Mouse (Mus musculus) intestine, embryonic 16.5 days (tissue): Measurements from ENCODE around the gene Tmem199. TPM values are rescaled to one million over a fixed set of nuclear protein-coding genes. Genes with fewer than 3 reads are reported as not detected.
A peak's percentile ranks its signal among the peaks of the same experiment; 100 is the strongest.

Experiments
- ATAC-seq: fragments of 200-750 bp; cut with Nextera tagmentation; 2 replicates; pipeline ENCODE4 v1.8.0; 2017; ENCODE audit warnings: moderate TSS enrichment, moderate library complexity
- H3K27ac ChIP-seq: fragments of 300-500 bp; sonication (generic); 2 replicates; pipeline ENCODE4 v1.5.1; 2014; ENCODE audit warnings: mild to moderate bottlenecking, low read length
- H3K27me3 ChIP-seq: fragments of 300-500 bp; sonication (generic); replicated peaks from 2 replicates; pipeline ENCODE4 v1.6.1; 2014; ENCODE audit warnings: low read length, control low read depth, mixed read lengths; ENCODE audit not compliant: control insufficient read depth, insufficient read depth
- H3K36me3 ChIP-seq: fragments of 300-500 bp; sonication (generic); 2 replicates; pipeline ENCODE4 v1.6.1; 2014; ENCODE audit warnings: low read length, control low read depth; ENCODE audit not compliant: control insufficient read depth, insufficient read depth
- H3K4me1 ChIP-seq: fragments of 300-500 bp; sonication (generic); 2 replicates; pipeline ENCODE4 v1.6.1; 2014; ENCODE audit warnings: low read length, control low read depth, mixed read lengths; ENCODE audit not compliant: control insufficient read depth, insufficient read depth
- H3K4me2 ChIP-seq: fragments of 300-500 bp; sonication (generic); 2 replicates; pipeline ENCODE4 v1.6.1; 2014; ENCODE audit warnings: low read depth, low read length, control low read depth
- H3K4me3 ChIP-seq: fragments of 300-500 bp; sonication (generic); 2 replicates; pipeline ENCODE4 v1.5.1; 2014; ENCODE audit warnings: mild to moderate bottlenecking, low read length
- H3K9ac ChIP-seq: fragments of 300-500 bp; sonication (generic); 2 replicates; pipeline ENCODE4 v1.6.1; 2014; ENCODE audit warnings: low read depth, low read length
- H3K9me3 ChIP-seq: fragments of 300-500 bp; sonication (generic); 2 replicates; pipeline ENCODE4 v1.6.1; 2016; ENCODE audit warnings: low read length, control low read depth; ENCODE audit not compliant: control insufficient read depth
- WGBS: fragments of 180-500 bp; shearing (Covaris S2); extraction: QIAGEN DNeasy Blood & Tissue Kit; methylation state at CpG from one replicate; pipeline ENCODE4 v1.1.7; 2014; 5-methylcytosine and 5-hydroxymethylcytosine counted together
- polyA plus RNA-seq: library from polyadenylated mRNA; unstranded; fragments of >200 nt; fragmentation: Nextera tagmentation; extraction: Ambion mirVana; gene quantifications from 2 replicates; pipeline ENCODE4 v1.2.1, GENCODE M21; 2015

Gene Tmem199
- polyA plus RNA-seq, 1 experiment from 2014 or later = 62.2 TPM

- no peak overlapping the region for H3K27ac ChIP-seq
- peaks cover 36% of the 10 kb centered on the region for H3K36me3 ChIP-seq
- no peak overlapping the region for H3K4me3 ChIP-seq
- H3K9me3 ChIP-seq = no peaks in the 10 kb centered on the region
- H3K4me2 ChIP-seq = no peak overlapping the region
- 59% methylated on average over 2 of the region's 2 CpGs for WGBS
- peaks cover 8% of the 10 kb centered on the region; the same call in 1 of the 2 replicates for H3K4me1 ChIP-seq
- no peak overlapping the region for H3K9ac ChIP-seq
- H3K27me3 ChIP-seq = no peaks in the 10 kb centered on the region
- no peak for ATAC-seq
Measured at GRCm38 (mm10) chr11:78515549-78516325, 3.8 kb upstream of the Tmem199 start.

GRCm38 (mm10) chr11:78513106-78513790, 1.3 kb upstream of the Tmem199 start:
- ATAC-seq = no peak
- Histone ChIP-seq H3K4me2 (peak overlapping the region; percentile 88), H3K4me1 (peaks cover 8% of the 10 kb centered on the region; the same call in 1 of the 2 replicates), H3K9me3 (no peaks in the 10 kb centered on the region), H3K27ac (no peak overlapping the region), H3K27me3 (no peaks in the 10 kb centered on the region), H3K4me3 (peak overlapping the region; percentile 96), H3K9ac (peak overlapping the region; percentile 98; the same call in 1 of the 2 replicates), H3K36me3 (peaks cover 19% of the 10 kb centered on the region)
- 78% methylated on average over 3 of the region's 3 CpGs for WGBS

DNA sequence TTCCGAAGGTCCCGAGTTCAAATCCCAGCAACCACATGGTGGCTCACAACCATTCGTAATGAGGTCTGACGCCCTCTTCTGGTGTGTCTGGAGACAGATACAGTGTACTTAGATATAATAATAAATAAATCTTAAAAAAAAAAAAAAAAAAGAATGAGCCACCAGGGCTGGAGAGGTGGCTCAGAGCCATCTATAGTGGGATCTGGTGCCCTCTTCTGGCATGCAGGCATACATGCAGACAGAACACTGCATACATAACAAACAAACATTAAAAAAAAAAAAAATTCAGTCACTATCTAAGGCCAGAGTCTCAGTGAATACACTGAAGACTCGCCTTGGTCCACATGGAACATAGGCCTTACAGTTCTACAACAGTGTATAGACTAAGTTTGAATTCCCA, 2.8 kb downstream of the Tmem199 start:
- Histone ChIP-seq H3K9ac (no peak overlapping the region), H3K4me2 (no peak overlapping the region), H3K36me3 (no peaks in the 10 kb centered on the region; the same call in 1 of the 2 replicates), H3K9me3 (no peaks in the 10 kb centered on the region), H3K4me3 (no peak overlapping the region), H3K4me1 (peaks cover 8% of the 10 kb centered on the region; the same call in 1 of the 2 replicates), H3K27ac (no peak overlapping the region), H3K27me3 (no peaks in the 10 kb centered on the region)
- ATAC-seq = no peak
- WGBS = 83% methylated on average over 5 of the region's 5 CpGs

DNA sequence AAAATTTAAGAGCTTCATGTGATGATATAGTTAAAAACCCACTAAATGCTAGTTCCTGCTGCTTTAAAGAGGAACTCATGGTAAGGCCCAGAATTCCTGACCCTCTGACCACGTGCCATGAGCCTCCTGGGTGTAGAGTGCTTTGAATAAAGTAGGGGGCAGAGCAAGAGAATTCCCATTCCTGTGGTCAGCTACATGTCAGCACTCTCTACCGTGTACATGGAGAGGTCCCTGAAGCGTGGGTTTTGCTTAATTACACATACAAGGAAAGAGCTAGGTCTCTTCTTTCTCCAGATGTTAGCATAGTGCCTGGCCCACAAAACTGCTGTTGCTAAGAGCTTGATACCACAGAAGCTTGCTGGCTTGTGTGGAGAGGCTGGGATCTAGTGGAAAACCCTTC, 6.5 kb downstream of the Tmem199 start:
- no peaks in the 10 kb centered on the region for H3K9me3 ChIP-seq
- no peaks in the 10 kb centered on the region for H3K27me3 ChIP-seq
- H3K9ac ChIP-seq = no peak overlapping the region
- H3K4me1 ChIP-seq = no peaks in the 10 kb centered on the region
- no peak overlapping the region for H3K27ac ChIP-seq
- 75% methylated on average over 3 of the region's 3 CpGs for WGBS
- H3K36me3 ChIP-seq = no peaks in the 10 kb centered on the region; the same call in 1 of the 2 replicates
- H3K4me3 ChIP-seq = no peak overlapping the region
- H3K4me2 ChIP-seq = no peak overlapping the region
- ATAC-seq = no peak

GRCm38 (mm10) chr11:78502909-78503650, 8.9 kb downstream of the Tmem199 start, which contains the start of gene Sebox:
TSS of gene Sebox (plus strand) at chr11:78503447.
- Histone ChIP-seq H3K36me3 (no peaks in the 10 kb centered on the region; the same call in 1 of the 2 replicates), H3K27me3 (0 out of 2 replicates have a peak, but pooled peaks cover 2% of the 10 kb centered on the region), H3K4me1 (no peaks in the 10 kb centered on the region), H3K27ac (no peak within 1 kb of the TSS), H3K9me3 (no peaks in the 10 kb centered on the region), H3K4me3 (no peak within 1 kb of the TSS), H3K4me2 (no peak within 1 kb of the TSS), H3K9ac (no peak within 1 kb of the TSS)
- WGBS = 65% methylated on average over 7 of the region's 7 CpGs
- no peak for ATAC-seq

DNA sequence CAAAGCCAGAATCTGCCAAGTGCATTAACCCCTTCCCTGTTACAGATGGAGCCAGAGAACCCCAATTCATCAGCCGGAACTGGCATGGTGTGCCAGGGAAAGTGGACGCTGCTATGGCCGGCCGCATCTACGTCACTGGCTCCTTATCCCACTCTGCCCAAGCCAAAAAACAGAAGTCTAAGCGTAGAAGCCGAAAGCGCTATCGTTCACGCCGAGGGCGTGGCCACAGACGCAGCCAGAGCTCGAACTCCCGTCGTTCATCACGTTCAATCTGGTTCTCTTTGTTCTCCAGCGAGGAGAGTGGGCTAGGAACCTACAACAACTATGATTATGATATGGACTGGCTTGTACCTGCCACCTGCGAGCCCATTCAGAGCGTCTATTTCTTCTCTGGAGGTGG, 10.4 kb downstream of the Tmem199 start:
- Histone ChIP-seq H3K9ac (no peak overlapping the region), H3K4me2 (no peak overlapping the region), H3K27ac (no peak overlapping the region), H3K4me1 (peaks cover 8% of the 10 kb centered on the region), H3K36me3 (no peaks in the 10 kb centered on the region), H3K4me3 (no peak overlapping the region), H3K9me3 (no peaks in the 10 kb centered on the region), H3K27me3 (peaks cover 10% of the 10 kb centered on the region)
- no peak for ATAC-seq
- WGBS = 71% methylated on average over 20 of the region's 20 CpGs

DNA sequence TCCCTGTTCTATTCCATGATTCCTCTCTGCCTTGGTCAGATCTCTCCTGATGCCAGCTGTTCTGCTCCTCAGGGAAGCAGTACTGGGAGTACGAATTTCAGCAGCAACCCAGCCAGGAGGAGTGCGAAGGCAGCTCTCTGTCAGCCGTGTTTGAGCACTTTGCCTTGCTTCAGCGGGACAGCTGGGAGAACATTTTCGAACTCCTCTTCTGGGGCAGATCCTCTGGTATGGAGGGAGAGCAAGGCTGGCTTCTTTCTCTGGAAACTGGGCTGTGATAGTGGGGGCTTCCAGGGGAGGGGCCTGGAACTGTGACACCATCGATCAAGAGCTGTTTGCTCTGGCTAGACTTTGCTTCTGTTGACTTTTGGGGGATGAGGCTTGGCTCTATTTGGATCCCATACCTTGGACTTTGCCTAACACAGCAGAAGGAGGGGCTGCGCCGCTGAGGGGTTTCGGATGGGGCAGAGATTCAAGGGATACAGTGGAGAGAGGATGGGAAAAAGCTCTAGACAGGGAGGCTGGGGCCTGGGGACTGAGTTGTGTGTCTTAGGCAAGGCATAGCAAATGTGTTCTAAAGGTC, 11.3 kb downstream of the Tmem199 start:
- H3K4me1 ChIP-seq = peaks cover 8% of the 10 kb centered on the region
- H3K36me3 ChIP-seq = no peaks in the 10 kb centered on the region
- H3K9me3 ChIP-seq = no peaks in the 10 kb centered on the region
- WGBS = 46% methylated on average over 9 of the region's 9 CpGs
- peaks cover 18% of the 10 kb centered on the region for H3K27me3 ChIP-seq
- no peak overlapping the region for H3K9ac ChIP-seq
- H3K4me3 ChIP-seq = no peak overlapping the region
- no peak overlapping the region for H3K27ac ChIP-seq
- no peak for ATAC-seq
- H3K4me2 ChIP-seq = no peak overlapping the region

GRCm38 (mm10) chr11:78499543-78499942, 12.4 kb downstream of the Tmem199 start:
- Histone ChIP-seq H3K4me3 (no peak overlapping the region), H3K4me1 (peaks cover 8% of the 10 kb centered on the region), H3K27me3 (peaks cover 26% of the 10 kb centered on the region), H3K4me2 (no peak overlapping the region), H3K27ac (no peak overlapping the region), H3K36me3 (no peaks in the 10 kb centered on the region), H3K9ac (no peak overlapping the region), H3K9me3 (no peaks in the 10 kb centered on the region)
- ATAC-seq = no peak
- 51% methylated on average over 16 of the region's 16 CpGs for WGBS

DNA sequence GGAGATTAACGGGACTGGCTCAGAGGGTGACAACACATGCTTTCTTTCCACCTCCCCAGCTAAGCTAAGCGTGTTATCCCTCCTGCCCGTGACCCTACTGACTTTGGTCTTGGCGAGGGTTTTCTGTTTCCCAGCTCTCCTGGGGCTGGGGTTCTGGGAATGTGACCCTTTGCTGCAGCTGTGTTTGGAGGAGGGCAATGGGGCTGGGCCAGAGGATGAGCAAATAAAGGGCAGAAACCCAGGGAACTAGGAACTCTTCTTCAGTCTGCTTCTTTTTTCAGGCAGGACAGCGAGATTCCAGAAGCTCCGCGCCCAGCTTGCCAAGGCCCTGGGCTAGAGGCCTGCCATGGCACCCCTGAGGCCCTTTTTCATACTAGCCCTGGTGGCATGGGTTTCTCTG, 13.0 kb downstream of the Tmem199 start, which contains the start of gene Vtn:
Gene Vtn, plus strand, starts transcription at position 88 of the 400 bp plus-strand sequence.
- Histone ChIP-seq H3K4me1 (peaks cover 8% of the 10 kb centered on the region), H3K9ac (no peak within 1 kb of the TSS), H3K27me3 (peaks cover 26% of the 10 kb centered on the region), H3K9me3 (no peaks in the 10 kb centered on the region), H3K4me2 (peak within 1 kb of the TSS; percentile 96), H3K27ac (no peak within 1 kb of the TSS), H3K4me3 (peak within 1 kb of the TSS; percentile 56), H3K36me3 (no peaks in the 10 kb centered on the region)
- 56% methylated on average over 7 of the region's 7 CpGs for WGBS
- no peak for ATAC-seq
